Mouse (Mus musculus) thymus, postnatal 14 days (tissue): ENCODE data around the gene Ankrd9.

ENCODE experiments used
- DNase-seq: peaks from one replicate; pipeline ENCODE4 v3.0.0; 2021

Ankrd9 gene

GRCm38 (mm10) chr12:110978607-110979406 is at the start of gene Ankrd9:
Gene Ankrd9, minus strand, starts transcription at chr12:110979040.
- DNase-seq: peak; percentile 99

- DNase-seq: no peak
These were observed 42.7 kb upstream of the Ankrd9 start for GRCm38 (mm10) chr12:111021577-111021976.

DNA sequence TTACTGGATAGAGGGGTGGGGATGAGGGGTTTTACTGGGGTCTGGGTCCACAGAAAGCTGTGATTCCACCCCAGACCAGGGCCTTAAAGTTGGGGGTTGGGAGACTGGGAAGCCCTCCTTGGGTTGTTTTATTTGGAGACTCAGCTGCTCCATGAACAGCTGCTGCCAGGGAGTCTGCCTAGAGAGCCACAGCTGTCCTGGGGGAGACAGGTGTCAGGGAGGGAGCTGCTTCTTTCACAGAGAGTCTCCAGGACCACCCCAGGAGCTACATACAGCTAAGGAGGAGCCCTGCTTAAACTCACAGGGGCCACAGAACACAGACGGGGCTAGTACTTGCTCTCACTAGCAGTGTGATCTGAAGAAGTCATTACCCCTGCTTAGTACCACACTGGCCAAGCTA is 42.3 kb upstream of the Ankrd9 start:
- no peak for DNase-seq

- no peak for DNase-seq
These were observed 40.2 kb upstream of the Ankrd9 start for GRCm38 (mm10) chr12:111019086-111019485.

GRCm38 (mm10) chr12:111018068-111018467 is 39.2 kb upstream of the Ankrd9 start:
- DNase-seq: no peak

DNA sequence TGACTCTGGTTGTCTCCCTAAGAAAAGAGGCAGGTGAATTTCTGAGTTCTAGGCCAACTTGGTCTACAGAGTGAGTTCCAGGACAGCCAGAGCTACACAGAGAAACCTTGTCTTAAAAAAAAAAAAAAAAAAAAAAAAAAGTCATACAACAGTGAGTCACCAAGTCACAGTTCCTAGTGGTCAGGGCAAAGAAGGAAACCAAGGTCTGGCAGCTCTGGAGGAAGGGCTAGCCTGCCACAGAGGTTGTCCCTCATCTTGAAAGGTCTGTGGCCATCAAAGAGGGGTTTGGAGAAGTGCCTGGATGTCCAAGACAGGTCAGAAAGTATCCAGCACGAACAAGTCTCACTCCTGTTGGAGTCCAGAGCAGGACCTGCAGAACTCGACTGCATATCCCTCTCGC is 38.0 kb upstream of the Ankrd9 start:
- DNase-seq: no peak

GRCm38 (mm10) chr12:111009615-111010257 is 30.9 kb upstream of the Ankrd9 start:
- DNase-seq: no peak

- no peak for DNase-seq
These were observed 30.0 kb upstream of the Ankrd9 start for GRCm38 (mm10) chr12:111008500-111009490.

GRCm38 (mm10) chr12:111007134-111008103 is 28.6 kb upstream of the Ankrd9 start:
- DNase-seq: peak; percentile 79

GRCm38 (mm10) chr12:111006339-111006738 is 27.5 kb upstream of the Ankrd9 start:
- no peak for DNase-seq

- DNase-seq: no peak
These were observed 27.0 kb upstream of the Ankrd9 start for GRCm38 (mm10) chr12:111005803-111006202.

- no peak for DNase-seq
These were observed 25.3 kb upstream of the Ankrd9 start for GRCm38 (mm10) chr12:111004142-111004541.

- DNase-seq: no peak
These were observed 22.1 kb upstream of the Ankrd9 start for GRCm38 (mm10) chr12:111000956-111001355.

DNA sequence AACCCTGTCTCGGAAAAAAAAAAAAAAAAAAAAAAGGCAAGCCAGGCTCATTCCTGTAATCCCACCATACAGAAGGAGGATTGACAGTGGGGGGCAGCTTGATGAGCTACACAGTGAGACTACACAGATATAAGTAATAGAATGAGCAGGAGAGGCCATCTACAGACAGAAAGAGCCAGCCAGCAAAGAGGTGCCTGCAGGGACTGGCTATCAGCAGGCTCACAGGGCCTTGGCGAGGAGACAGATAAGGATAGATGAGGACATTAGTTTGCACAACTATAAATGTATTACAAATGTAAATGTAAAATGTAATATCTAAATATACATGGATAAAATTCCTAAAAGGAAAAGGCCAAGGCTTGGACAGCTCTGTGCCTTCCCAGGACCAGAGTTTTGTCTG is 21.0 kb upstream of the Ankrd9 start:
- DNase-seq: no peak

DNA sequence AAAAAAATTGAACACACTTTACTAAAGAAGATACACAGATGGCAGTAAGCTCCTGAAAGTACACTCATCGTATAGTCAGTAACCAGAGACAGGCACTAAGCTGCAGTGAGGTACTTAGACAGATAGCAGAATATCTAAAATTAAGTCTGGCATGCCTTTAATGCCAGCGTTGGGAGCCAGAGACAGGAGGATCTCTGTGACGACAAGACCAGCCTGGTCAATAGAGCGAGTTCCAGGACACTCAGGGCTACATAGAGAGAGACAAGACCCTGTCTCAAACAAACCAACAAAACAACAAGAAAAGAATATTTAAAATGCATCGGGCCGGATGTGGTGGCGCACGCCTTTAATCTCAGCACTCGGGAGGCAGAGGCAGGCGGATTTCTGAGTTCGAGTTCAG is 19.3 kb upstream of the Ankrd9 start:
- no peak for DNase-seq

DNA sequence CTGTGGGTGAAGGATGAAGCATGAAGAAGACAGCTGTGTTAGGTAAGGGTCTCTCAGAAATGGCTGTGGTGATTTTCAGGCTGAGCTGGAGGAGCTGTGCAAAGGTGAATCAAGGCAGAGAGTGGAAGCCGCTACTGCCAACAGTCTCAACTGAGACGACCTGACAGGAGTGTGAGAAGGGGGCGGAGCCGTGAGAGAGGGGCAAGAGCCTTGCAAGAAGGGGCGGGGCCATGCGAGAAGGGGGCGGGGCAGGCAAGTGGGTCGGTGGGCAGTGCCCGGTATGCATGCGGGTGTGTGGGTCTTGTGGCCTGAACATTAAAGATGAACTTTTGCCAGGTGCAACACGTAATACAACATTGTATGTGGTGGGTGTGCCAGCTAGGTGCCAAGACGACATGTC is 15.8 kb upstream of the Ankrd9 start:
- DNase-seq: no peak

DNA sequence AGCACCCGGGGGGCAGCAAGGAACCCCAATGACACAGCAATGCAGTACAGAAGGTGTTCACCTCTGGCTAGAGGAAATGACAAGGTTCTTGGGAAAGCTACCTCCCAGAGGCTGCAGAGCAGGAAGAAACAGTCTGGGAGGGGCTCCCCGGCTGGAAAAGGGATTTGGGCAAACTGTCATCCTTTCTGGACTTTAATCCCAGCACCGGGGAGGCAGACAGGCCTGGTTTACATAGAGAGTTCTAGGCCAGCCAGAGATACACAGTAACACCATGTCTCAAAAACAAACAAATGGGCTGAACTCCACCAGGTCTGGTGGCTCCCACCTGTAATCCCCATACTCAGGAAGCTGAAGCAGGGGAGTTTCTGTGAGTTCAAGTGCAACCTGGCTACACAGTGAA is 14.4 kb upstream of the Ankrd9 start:
- DNase-seq: no peak

GRCm38 (mm10) chr12:110992771-110993170 is 13.9 kb upstream of the Ankrd9 start:
- DNase-seq: no peak

- DNase-seq: peak; percentile 94
These were observed 13.3 kb upstream of the Ankrd9 start for GRCm38 (mm10) chr12:110992128-110992553.

DNA sequence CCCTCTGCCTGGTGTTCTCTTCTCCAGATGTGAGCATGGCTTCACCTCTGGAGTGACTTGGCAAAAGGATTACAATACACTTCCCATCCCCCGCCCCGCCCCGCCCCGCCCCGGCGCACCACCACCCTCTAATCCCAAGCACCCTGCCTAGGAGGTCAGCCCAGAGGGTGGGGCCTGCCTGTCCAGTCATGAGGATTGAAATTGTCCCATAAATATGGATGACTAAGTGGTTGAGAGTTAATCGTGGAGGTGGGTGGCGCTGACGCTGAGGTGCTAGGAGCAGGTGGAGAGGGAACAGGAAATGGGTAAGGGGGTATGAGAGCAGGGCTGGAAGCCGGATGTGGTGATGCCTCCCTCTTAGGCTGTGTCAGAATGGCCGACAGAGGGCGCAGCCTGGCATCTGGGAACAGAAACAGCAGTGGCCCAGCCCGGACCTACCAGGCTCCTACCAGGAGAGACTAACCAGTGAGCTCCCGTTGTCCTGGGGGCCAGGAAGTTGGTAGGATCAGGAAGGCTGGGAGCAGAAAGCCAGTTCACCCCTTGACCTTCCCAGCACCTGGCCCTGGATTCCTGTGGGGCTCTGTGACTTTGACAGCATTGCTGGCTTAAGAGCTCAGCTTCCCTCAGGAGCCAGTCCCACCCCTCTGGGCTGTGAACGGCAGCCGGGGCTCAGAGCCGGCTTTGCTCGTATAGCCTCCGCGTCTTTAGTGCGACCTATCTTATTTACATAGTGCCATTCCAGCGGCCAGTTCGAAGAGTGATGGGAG is 12.7 kb upstream of the Ankrd9 start:
- peak; percentile 91 for DNase-seq

- no peak for DNase-seq
These were observed 11.7 kb upstream of the Ankrd9 start for GRCm38 (mm10) chr12:110990500-110990899.
